Mouse (Mus musculus): ENCODE results near the gene Rad51b.

DNA sequence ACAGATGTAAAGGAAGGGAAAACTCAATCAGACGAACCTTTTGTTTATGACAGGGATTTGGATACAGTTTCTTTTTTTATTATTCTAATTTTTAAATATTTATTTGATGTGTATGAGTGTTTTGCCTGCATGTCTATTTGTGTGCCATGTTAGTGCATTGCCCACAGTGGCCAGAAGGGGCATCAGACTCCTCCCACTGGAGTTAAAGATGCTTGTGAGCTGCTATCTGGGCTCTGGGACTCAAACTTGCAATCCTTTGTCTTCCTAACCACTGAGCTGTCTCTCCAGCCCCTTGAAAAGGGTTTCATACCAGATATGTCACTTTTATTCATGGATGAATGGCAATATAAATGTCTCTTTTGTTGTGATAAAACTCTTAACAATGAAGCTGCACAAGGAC lies 65.1 kb downstream of the Rad51b start:
- TF ChIP-seq CTCF (IDR thresholded peaks at IDR 0.05; ENCODE audit: low read depth, low read length) (peak; percentile 31), POLR2A (IDR thresholded peaks at IDR 0.05; ENCODE audit: insufficient read depth, low read length) (no peak), EP300 (IDR thresholded peaks at IDR 0.05; ENCODE audit: insufficient read depth, low read depth, low read length) (no peak)
